Mouse (Mus musculus) small intestine, adult 2 months (tissue): ENCODE measurements at regions not wholly inside any gene's neighbourhood (a gene's known extent, or its start where the extent isn't known, plus 50 kb on each side); places are given as distances from the start of the nearest gene placed in this dataset.

Experiments used
- H3K27ac ChIP-seq: fragments of 200-500 bp; 2 replicates; pipeline ENCODE4 v1.5.1; 2012; ENCODE audit warnings: low read depth, low read length, control low read depth, inconsistent platforms; ENCODE audit not compliant: insufficient read depth
- H3K27me3 ChIP-seq: fragments of 200-500 bp; 2 replicates; pipeline ENCODE4 v1.6.1; 2012; ENCODE audit warnings: mild to moderate bottlenecking, moderate library complexity, low read length, inconsistent platforms; ENCODE audit not compliant: control insufficient read depth, insufficient read depth
- H3K36me3 ChIP-seq: fragments of 200-500 bp; 2 replicates; pipeline ENCODE4 v1.6.1; 2012; ENCODE audit warnings: mild to moderate bottlenecking, low read length, control low read depth, inconsistent platforms; ENCODE audit not compliant: control insufficient read depth, insufficient read depth
- H3K4me1 ChIP-seq: fragments of 200-500 bp; 2 replicates; pipeline ENCODE4 v1.6.1; 2012; ENCODE audit warnings: low read length, inconsistent platforms, mixed read lengths; ENCODE audit not compliant: control insufficient read depth, insufficient read depth, insufficient read length
- H3K4me3 ChIP-seq: fragments of 200-500 bp; 2 replicates; pipeline ENCODE4 v1.5.1; 2012; ENCODE audit warnings: low read depth, mild to moderate bottlenecking, control low read depth, inconsistent platforms, low read length, moderate library complexity
- CTCF ChIP-seq: fragments of 200-500 bp; IDR thresholded peaks from 2 replicates; pipeline ENCODE4 v1.5.1; 2012; ENCODE audit warnings: low read depth, mild to moderate bottlenecking, control low read depth, inconsistent platforms, low read length, moderate library complexity, mixed read lengths; ENCODE audit not compliant: insufficient replicate concordance, insufficient read length; ENCODE audit errors: extremely low read depth
- POLR2A ChIP-seq: fragments of 200-500 bp; IDR thresholded peaks from 2 replicates; pipeline ENCODE4 v1.6.1; 2012; ENCODE audit warnings: low read depth, mild to moderate bottlenecking, control low read depth, inconsistent platforms, low read length, moderate library complexity
- WGBS: fragments of 180-500 bp; shearing (Covaris S2); methylation state at CpG from one replicate; pipeline ENCODE4 v1.1.7; 2018; 5-methylcytosine and 5-hydroxymethylcytosine counted together

- 57% methylated on average over 18 of the region's 18 CpGs for WGBS
- no peak overlapping the region for H3K4me3 ChIP-seq
- TF ChIP-seq POLR2A (no peak), CTCF (no peak)
Measured at GRCm38 (mm10) chr7:37343691-37344233, 429.7 kb downstream of the Zfp536 start.

GRCm38 (mm10) chr7:37346041-37346440, 427.4 kb downstream of the Zfp536 start:
- no peaks in the 10 kb centered on the region for H3K36me3 ChIP-seq
- H3K4me3 ChIP-seq, result no peak overlapping the region
- peaks cover 2% of the 10 kb centered on the region; the same call in 1 of the 2 replicates for H3K27me3 ChIP-seq
- H3K4me1 ChIP-seq, result no peaks in the 10 kb centered on the region
- no peak overlapping the region for H3K27ac ChIP-seq
- WGBS, result 4% methylated on average over 10 of the region's 10 CpGs
- TF ChIP-seq CTCF (peak; percentile 65; the same call in 1 of the 2 replicates), POLR2A (no peak)

More at GRCm38 (mm10) chr7:37343691-37344233, 429.7 kb downstream of the Zfp536 start:
- Histone ChIP-seq H3K36me3 (no peaks in the 10 kb centered on the region), H3K4me1 (no peaks in the 10 kb centered on the region), H3K27me3 (peaks cover 2% of the 10 kb centered on the region; the same call in 1 of the 2 replicates), H3K27ac (no peak overlapping the region)

GRCm38 (mm10) chr7:37357647-37358395, 415.6 kb downstream of the Zfp536 start:
- H3K27ac ChIP-seq, result no peak overlapping the region
- no peaks in the 10 kb centered on the region for H3K36me3 ChIP-seq
- TF ChIP-seq POLR2A (no peak), CTCF (peak; percentile 78; the same call in 1 of the 2 replicates)
- no peaks in the 10 kb centered on the region for H3K27me3 ChIP-seq
- H3K4me3 ChIP-seq, result no peak overlapping the region
- H3K4me1 ChIP-seq, result no peaks in the 10 kb centered on the region
- WGBS, result 24% methylated on average over 21 of the region's 21 CpGs

GRCm38 (mm10) chr7:37358492-37358891, 414.9 kb downstream of the Zfp536 start:
- H3K4me1 ChIP-seq, result no peaks in the 10 kb centered on the region
- no peak overlapping the region for H3K27ac ChIP-seq
- whole genome bisulfite sequencing, result 68% methylated on average over 4 of the region's 4 CpGs
- no peak overlapping the region for H3K4me3 ChIP-seq
- no peaks in the 10 kb centered on the region for H3K36me3 ChIP-seq
- H3K27me3 ChIP-seq, result no peaks in the 10 kb centered on the region
- TF ChIP-seq CTCF, result no peak
- TF ChIP-seq POLR2A, result no peak

- no peaks in the 10 kb centered on the region for H3K27me3 ChIP-seq
- no peaks in the 10 kb centered on the region for H3K36me3 ChIP-seq
- TF ChIP-seq CTCF (no peak), POLR2A (no peak)
- 81% methylated on average over 8 of the region's 8 CpGs for WGBS
- no peak overlapping the region for H3K4me3 ChIP-seq
- H3K4me1 ChIP-seq, result no peaks in the 10 kb centered on the region
- no peak overlapping the region for H3K27ac ChIP-seq
Measured at GRCm38 (mm10) chr7:37359473-37359872, 414.0 kb downstream of the Zfp536 start.

GRCm38 (mm10) chr7:37360171-37360570, 413.3 kb downstream of the Zfp536 start:
- WGBS, result 10% methylated on average over 3 of the region's 3 CpGs
- no peak overlapping the region for H3K27ac ChIP-seq
- no peaks in the 10 kb centered on the region for H3K36me3 ChIP-seq
- H3K4me1 ChIP-seq, result no peaks in the 10 kb centered on the region
- no peaks in the 10 kb centered on the region for H3K27me3 ChIP-seq
- no peak overlapping the region for H3K4me3 ChIP-seq
- TF ChIP-seq POLR2A (no peak), CTCF (peak; percentile 77; the same call in 1 of the 2 replicates)

- no peaks in the 10 kb centered on the region for H3K27me3 ChIP-seq
- H3K36me3 ChIP-seq, result no peaks in the 10 kb centered on the region
- WGBS, result 3% methylated on average over 16 of the region's 16 CpGs
- peak overlapping the region; percentile 46 for H3K27ac ChIP-seq
- no peaks in the 10 kb centered on the region for H3K4me1 ChIP-seq
- TF ChIP-seq POLR2A (no peak; the same call in 1 of the 2 replicates), CTCF (no peak)
- peak overlapping the region; percentile 45 for H3K4me3 ChIP-seq
Measured at GRCm38 (mm10) chr7:37361802-37362441, 411.5 kb downstream of the Zfp536 start.
